Mouse (Mus musculus): Measurements from ENCODE around the gene Dtx3. TPM values are rescaled to one million over a fixed set of nuclear protein-coding genes. Genes with fewer than 3 reads are reported as not detected.
A peak's percentile ranks its signal among the peaks of the same experiment; 100 is the strongest.
"Not testable (repeated sequence)": the region's sequence is repeated elsewhere in the genome, so short reads cannot be mapped to it uniquely, and the experiment has no call there.

Dtx3 gene
- total RNA-seq, 2 experiments from 2014 or later = 200 to 207 TPM

- DNase-seq (ENCODE audit: low spot score in 2 of 2) = no peak
Observed at GRCm38 (mm10) chr10:127208921-127209320, 13.4 kb upstream of the Dtx3 start.

DNA sequence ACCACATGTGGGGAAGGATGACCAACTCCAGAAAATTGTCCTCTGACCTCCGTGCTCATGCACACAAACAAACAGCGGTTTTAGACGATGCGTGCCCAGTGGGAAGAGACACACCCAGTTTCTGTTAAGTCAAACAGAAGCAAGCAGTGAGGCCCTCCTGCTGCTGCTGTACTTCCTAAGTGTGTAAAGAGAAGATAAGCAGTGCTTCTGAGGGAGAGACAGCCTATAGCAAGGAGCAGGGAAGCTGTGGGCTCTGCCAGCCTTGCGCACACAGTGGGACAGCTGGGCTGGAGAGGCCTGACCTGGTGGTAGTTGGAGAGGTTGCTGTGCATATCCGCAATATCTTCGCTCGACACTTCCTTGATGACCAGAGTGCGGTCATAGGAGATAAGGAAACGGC is 9.8 kb upstream of the Dtx3 start:
- no peak for DNase-seq (ENCODE audit: low spot score in 2 of 2)

- no peak for DNase-seq (ENCODE audit: low spot score in 2 of 2)
Observed at GRCm38 (mm10) chr10:127204589-127204988, 9.1 kb upstream of the Dtx3 start.

DNA sequence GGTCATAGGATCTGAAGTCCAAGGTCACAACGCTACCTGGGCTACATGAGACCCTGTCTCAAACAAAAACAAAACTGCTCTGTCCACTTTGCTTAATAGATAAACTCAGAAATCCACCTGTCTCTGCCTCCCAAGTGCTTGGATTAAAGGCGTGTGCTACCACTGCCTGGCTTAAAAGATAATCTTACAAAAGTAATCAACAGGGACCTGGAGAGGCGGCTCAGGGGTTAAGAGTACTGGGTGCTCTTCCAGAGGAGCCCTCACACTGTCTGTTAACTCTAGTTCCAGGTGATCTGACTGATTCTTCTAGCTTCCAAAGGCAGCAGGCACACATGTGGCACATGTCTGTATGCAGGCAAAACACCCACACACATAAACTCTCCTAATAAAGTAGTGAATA is 7.6 kb upstream of the Dtx3 start:
- no peak for DNase-seq (ENCODE audit: low spot score in 2 of 2)

DNA sequence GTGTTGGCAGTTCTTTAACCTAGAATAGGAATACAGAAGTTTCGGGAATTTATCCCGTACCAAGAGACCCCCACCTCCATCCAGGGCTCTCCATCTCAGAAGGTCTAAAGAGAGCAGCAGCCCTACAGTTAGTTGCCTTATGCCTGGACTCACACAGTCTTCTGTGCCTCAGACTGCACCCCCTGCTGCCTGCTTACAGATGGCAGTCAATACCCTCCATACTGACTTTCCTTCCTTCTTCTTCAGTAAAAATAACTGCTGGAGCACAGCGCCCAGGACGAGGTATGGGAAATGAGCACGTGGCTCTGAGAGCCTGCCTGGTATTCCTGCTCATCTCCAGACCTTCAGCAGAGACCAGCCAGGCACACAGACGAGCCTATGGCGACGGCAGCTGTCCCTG is 4.8 kb upstream of the Dtx3 start:
- no peak for DNase-seq (ENCODE audit: low spot score in 2 of 2)

DNA sequence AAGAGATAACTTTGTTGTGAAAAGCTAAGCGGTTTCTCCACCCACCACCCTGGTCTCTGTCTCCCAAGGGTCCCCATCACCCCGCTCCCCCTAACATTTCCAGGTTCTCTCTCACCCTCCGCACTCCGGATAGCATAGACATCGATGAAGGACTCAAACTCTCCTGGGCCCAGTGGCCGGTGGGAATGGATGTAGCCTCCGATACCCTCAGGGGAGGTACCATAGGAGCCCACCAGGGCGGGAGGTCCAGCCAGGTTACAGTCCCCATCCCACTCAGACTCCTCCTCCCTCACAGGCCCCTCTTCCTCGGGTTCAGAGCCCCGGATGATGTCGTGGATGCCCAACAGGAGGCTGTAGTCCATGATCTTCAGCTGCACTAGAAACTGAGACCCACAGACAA is 3.9 kb upstream of the Dtx3 start:
- no peak for DNase-seq (ENCODE audit: low spot score in 2 of 2)

DNA sequence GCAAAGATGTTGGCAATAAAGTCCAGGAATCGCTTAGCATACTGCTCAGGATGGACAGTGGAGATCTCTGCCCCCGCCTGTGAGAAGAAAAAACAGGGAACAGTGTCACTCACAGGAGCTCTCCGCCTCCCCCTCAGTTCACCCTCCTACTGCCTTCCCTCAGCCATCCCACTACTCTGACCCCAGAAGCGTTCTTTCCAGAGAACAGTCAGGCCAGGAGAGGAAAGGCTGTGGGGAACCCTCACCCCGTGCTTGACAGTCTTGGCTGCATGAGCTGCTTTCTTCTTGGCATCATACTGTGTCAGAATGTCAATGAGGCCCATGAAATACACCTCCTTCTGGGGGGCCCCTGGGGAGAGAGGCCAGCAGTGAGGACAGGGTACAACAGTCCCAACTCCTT is 3.5 kb upstream of the Dtx3 start:
- DNase-seq (ENCODE audit: low spot score in 2 of 2) = no peak

- DNase-seq (ENCODE audit: low spot score in 2 of 2) = no peak
Observed at GRCm38 (mm10) chr10:127198492-127198891, 3.0 kb upstream of the Dtx3 start.

GRCm38 (mm10) chr10:127197505-127198110 is 2.1 kb upstream of the Dtx3 start:
- DNase-seq (ENCODE audit: low spot score in 2 of 2) = no peak

DNA sequence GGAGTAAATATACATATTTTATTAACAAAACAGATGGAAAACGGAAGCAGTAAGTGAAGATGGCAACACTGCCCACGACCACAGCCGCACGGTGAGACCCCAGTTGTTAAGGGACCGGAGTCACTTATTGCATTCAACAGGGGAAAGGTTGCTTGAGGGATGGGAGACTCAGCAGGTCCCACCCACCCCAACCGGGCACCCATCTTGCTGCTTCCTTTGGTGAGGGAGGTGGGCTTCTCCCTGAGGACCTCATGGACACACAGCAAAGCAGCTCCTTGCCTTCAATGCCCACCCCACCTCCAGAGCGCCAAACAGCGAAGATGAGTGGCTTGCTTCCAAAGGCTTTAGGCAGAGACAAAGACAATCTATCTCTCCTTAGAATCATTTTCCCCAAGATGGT is 1.6 kb upstream of the Dtx3 start:
- DNase-seq (ENCODE audit: low spot score in 2 of 2) = no peak

DNA sequence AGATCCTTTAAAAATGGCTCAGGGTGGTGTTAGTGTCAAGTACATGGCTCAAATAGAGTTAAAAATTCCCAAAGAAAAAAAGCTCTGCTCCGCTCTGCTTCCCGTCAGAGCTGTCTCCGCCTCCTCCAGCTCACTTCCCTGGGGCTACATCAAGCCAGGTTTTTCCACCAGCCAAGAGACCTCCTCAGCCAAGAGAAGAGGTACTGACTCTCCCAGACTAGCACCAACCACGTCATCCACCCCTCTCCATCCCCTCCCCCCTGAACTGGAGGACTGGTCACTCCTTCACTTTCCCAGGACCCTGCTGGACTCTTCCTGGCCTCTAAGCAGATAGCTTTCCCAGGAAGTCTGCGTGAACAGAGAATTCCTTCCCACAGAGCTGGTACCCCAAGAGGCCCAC is 864 bp upstream of the Dtx3 start:
- peak in 1 of 2 experiments; percentile 69 for DNase-seq (ENCODE audit: low spot score in 2 of 2)

DNA sequence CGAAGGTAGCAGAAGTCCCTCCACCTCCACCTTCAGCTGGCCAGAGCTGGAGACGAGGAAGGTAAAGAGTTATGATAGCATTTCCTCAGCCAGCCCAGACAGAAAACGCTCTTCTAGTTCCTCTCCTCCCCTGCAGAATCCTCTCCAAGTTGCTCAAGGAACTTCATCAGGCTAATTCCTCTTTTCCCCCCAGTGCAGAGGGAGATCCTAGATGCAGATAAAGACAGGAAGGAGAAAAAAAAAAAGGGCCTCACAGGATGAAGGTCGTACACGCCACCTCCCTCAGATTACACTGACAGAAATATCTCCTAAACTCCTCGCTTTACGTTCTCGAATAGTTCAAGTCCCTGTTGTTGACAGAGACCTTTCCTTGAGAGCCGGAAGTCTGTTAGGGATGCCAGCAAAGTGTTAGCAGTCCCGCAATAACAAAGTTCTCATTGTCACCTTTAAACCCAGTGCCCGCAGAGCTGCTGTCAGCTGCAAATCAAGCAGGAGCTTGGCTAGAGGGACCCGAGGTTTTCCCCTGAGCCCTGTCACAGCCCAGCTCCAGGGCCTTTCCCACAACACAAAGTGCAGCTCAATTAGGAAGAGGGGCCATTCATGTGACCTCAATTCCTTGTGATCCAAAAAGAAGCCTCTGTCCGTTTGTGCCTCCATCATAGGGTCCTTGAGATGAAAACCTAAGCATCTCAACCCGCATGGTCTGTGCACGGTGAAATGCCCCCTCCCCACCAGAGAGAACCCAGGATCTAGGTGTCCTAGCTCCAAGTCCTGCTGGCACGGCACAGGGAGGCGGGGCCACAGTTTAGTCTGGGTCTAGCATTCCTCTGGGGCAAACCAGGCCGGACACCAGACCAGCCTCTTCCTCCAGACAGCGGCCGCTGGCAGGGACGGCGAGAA is 850 bp downstream of the Dtx3 start:
- no peak for DNase-seq (ENCODE audit: low spot score in 2 of 2)

GRCm38 (mm10) chr10:127193011-127193410 is 2.5 kb downstream of the Dtx3 start:
- no peak for DNase-seq (ENCODE audit: low spot score in 2 of 2)

DNA sequence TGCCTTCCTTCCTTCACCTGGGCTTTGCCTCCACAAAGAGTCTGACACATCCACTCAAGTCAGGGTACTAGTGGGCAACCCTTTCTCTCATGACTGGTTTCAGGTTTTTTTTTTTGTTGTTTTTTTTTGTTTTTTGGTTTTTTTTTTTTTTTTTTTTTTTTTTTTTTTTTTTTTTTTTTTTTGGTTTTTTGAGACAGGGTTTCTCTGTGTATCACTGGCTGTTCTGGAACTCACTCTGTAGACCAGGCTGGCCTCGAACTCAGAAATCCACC is 3.5 kb downstream of the Dtx3 start:
- DNase-seq (ENCODE audit: low spot score in 2 of 2) = not testable (repeated sequence)

GRCm38 (mm10) chr10:127191191-127192056 is 4.1 kb downstream of the Dtx3 start:
- DNase-seq (ENCODE audit: low spot score in 2 of 2) = no peak

GRCm38 (mm10) chr10:127190398-127191190 is 4.9 kb downstream of the Dtx3 start:
- no peak for DNase-seq (ENCODE audit: low spot score in 2 of 2)

GRCm38 (mm10) chr10:127189651-127190381 is 5.7 kb downstream of the Dtx3 start, which contains the start of gene Arhgef25:
TSS of gene Arhgef25 (minus strand) at chr10:127190083.
- no peak for DNase-seq (ENCODE audit: low spot score in 2 of 2)

GRCm38 (mm10) chr10:127189116-127189650 is 6.3 kb downstream of the Dtx3 start:
- no peak for DNase-seq (ENCODE audit: low spot score in 2 of 2)

DNA sequence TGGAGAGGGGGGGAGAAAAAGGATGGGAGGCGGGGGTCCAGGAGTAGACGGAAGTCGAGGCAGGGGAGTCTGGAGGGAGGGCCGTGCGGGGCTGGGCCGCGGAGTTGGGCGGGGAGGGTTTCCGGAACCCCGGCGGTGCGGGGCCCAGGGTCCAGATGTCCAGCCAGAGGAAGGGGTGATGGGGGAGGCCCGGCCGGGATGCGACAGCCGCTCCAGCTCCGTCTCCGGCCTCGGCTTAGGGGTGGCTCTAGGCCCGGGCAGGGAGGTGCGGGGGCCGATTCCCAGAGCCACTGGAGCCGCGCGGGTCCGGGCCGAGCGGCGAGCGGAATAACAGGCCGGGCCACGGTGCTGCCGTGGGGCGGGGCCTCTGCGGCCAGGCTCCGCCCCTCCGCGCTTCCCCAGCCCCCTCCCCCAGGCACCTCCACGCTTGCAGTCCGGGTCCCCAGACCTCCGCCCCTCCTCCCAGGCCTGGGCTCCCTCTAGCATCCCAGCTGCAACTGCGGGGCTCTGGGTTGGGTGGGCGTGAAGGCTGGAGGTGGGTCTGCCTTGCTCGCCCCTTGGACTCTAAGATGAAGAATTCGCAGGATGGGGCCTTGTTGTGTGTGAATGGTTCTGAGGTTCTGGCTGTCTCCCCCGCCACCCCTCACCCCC is 6.9 kb downstream of the Dtx3 start:
- DNase-seq (ENCODE audit: low spot score in 2 of 2) = peak; percentile 61 to 68

- no peak for DNase-seq (ENCODE audit: low spot score in 2 of 2)
Observed at GRCm38 (mm10) chr10:127188079-127188453, 7.5 kb downstream of the Dtx3 start.
